Mouse (Mus musculus) left cerebral cortex, postnatal 25 days (tissue): ENCODE results near the gene Slk. TPM values are rescaled to one million over a fixed set of nuclear protein-coding genes. Genes with fewer than 3 reads are reported as not detected.
A peak's percentile ranks its signal among the peaks of the same experiment; 100 is the strongest.
"Not testable (repeated sequence)": the region's sequence is repeated elsewhere in the genome, so short reads cannot be mapped to it uniquely, and the experiment has no call there.

Source experiments
- DNase-seq, 2 experiments: peaks; one replicate each; pipeline ENCODE4 v3.0.0; 2022; ENCODE audit warnings: low spot score in 2 of 2, mixed read lengths in 1 of 2
- intact Hi-C: fragments of 180-260 bp; cut with DNase I; formaldehyde crosslinking; loops from one replicate; pipeline ENCODE4 v1.15.1; 2025
- total RNA-seq, 2 experiments: library from RNA; stranded (reverse); gene quantifications; 2 replicates each; pipeline ENCODE4 v1.2.3; 2021

Gene Slk
- total RNA-seq, 2 experiments from 2014 or later: 57.1 to 57.6 TPM

- intact Hi-C loops: no loop called here
- no peak for DNase-seq
Observed at GRCm38 (mm10) chr19:47565031-47565654, 14.3 kb upstream of the Slk start.

GRCm38 (mm10) chr19:47565994-47566393 lies 13.5 kb upstream of the Slk start:
- intact Hi-C loops: no loop called here
- DNase-seq: no peak

- DNase-seq: no peak
- intact Hi-C loops: no loop called here
Observed at GRCm38 (mm10) chr19:47570042-47570441, 9.4 kb upstream of the Slk start.

- DNase-seq, intact Hi-C loops: not testable (repeated sequence)
Observed at GRCm38 (mm10) chr19:47571981-47572380, 7.5 kb upstream of the Slk start.

- no peak for DNase-seq
- intact Hi-C loops: no loop called here
Observed at GRCm38 (mm10) chr19:47573718-47574117, 5.8 kb upstream of the Slk start.

- intact Hi-C loops: loop anchor here (2.0 kb wide), 2 partner anchors 42 to 72 kb away; partner anchors contain the start of gene Stn1
Observed at GRCm38 (mm10) chr19:47578581-47579224, 775 bp upstream of the Slk start.

GRCm38 (mm10) chr19:47579788-47580631 lies 532 bp downstream of the Slk start:
- no peak for DNase-seq
- intact Hi-C loops: loop anchor here (2.0 kb wide), 3 partner anchors 43 to 151 kb away; partner anchors contain the start of genes Sfr1 and Stn1

More at GRCm38 (mm10) chr19:47578581-47579224, 775 bp upstream of the Slk start:
- no peak for DNase-seq

- intact Hi-C loops: no loop called here
- DNase-seq: no peak
Observed at GRCm38 (mm10) chr19:47585772-47586171, 6.3 kb downstream of the Slk start.

- no peak for DNase-seq
- intact Hi-C loops: no loop called here
Observed at GRCm38 (mm10) chr19:47587009-47587408, 7.5 kb downstream of the Slk start.

GRCm38 (mm10) chr19:47608513-47608912 lies 29.0 kb downstream of the Slk start:
- DNase-seq: no peak
- intact Hi-C loops: no loop called here

- intact Hi-C loops: no loop called here
- DNase-seq: no peak
Observed at GRCm38 (mm10) chr19:47613442-47613841, 34.0 kb downstream of the Slk start.

GRCm38 (mm10) chr19:47621478-47621877 lies 42.0 kb downstream of the Slk start:
- DNase-seq: no peak
- intact Hi-C loops: no loop called here

- intact Hi-C loops: loop anchor here (5.0 kb wide), 1 partner anchor 118 kb away; no protein-coding TSS in a partner anchor
Observed at GRCm38 (mm10) chr19:47624940-47625711, 45.6 kb downstream of the Slk start.

GRCm38 (mm10) chr19:47627450-47627849 lies 48.0 kb downstream of the Slk start:
- intact Hi-C loops: loop anchor here (5.0 kb wide), 1 partner anchor 120 kb away; no protein-coding TSS in a partner anchor
- DNase-seq: peak in 1 of 2 experiments; percentile 65

More at GRCm38 (mm10) chr19:47624940-47625711, 45.6 kb downstream of the Slk start:
- DNase-seq: no peak

- intact Hi-C loops: loop anchor here (5.0 kb wide), 1 partner anchor 122 kb away; no protein-coding TSS in a partner anchor
- no peak for DNase-seq
Observed at GRCm38 (mm10) chr19:47629068-47629467, 49.6 kb downstream of the Slk start.

- intact Hi-C loops: no loop called here
- no peak for DNase-seq
Observed at GRCm38 (mm10) chr19:47630381-47630780, 50.9 kb downstream of the Slk start.

- no peak for DNase-seq
- intact Hi-C loops: no loop called here
Observed at GRCm38 (mm10) chr19:47631799-47632198, 52.3 kb downstream of the Slk start.

- intact Hi-C loops: no loop called here
- peak in 1 of 2 experiments; percentile 34 for DNase-seq
Observed at GRCm38 (mm10) chr19:47635380-47635779, 55.9 kb downstream of the Slk start.

GRCm38 (mm10) chr19:47643910-47644309 lies 64.4 kb downstream of the Slk start:
- intact Hi-C loops: no loop called here
- no peak for DNase-seq
